Mouse (Mus musculus) intestine, embryonic 14.5 days (tissue): ENCODE results near the gene Atg16l1. TPM values are rescaled to one million over a fixed set of nuclear protein-coding genes. Genes with fewer than 3 reads are reported as not detected.

Experiments used
- ATAC-seq: fragments of 200-750 bp; cut with Nextera tagmentation; replicated peaks from 2 replicates; pipeline ENCODE4 v1.8.0; 2017; ENCODE audit warnings: low read depth, moderate number of reproducible peaks, moderate TSS enrichment, moderate library complexity; ENCODE audit not compliant: low FRiP score, low TSS enrichment
- DNase-seq: peaks from one replicate; pipeline ENCODE4 v3.0.0-alpha.2; 2018; ENCODE audit warnings: low spot score
- H3K27ac ChIP-seq: fragments of 300-500 bp; sonication (generic); 2 replicates; pipeline ENCODE4 v1.5.1; 2014; ENCODE audit warnings: low read depth, mild to moderate bottlenecking, control low read depth
- H3K27me3 ChIP-seq: fragments of 300-500 bp; sonication (generic); replicated peaks from 2 replicates; pipeline ENCODE4 v1.6.1; 2014; ENCODE audit warnings: low read length, control low read depth; ENCODE audit not compliant: control insufficient read depth, insufficient read depth
- H3K36me3 ChIP-seq: fragments of 300-500 bp; sonication (generic); 2 replicates; pipeline ENCODE4 v1.6.1; 2014; ENCODE audit warnings: low read length, control low read depth; ENCODE audit not compliant: control insufficient read depth, insufficient read depth
- H3K4me1 ChIP-seq: fragments of 300-500 bp; sonication (generic); replicated peaks from 2 replicates; pipeline ENCODE4 v1.6.1; 2014; ENCODE audit warnings: low read length, control low read depth, mixed read lengths; ENCODE audit not compliant: control insufficient read depth, insufficient read depth
- H3K4me2 ChIP-seq: fragments of 300-500 bp; sonication (generic); 2 replicates; pipeline ENCODE4 v1.6.1; 2014; ENCODE audit warnings: low read length
- H3K4me3 ChIP-seq: fragments of 300-500 bp; sonication (generic); 2 replicates; pipeline ENCODE4 v1.5.1; 2014; ENCODE audit warnings: low read depth, low read length, control low read depth, mixed read lengths
- H3K9ac ChIP-seq: fragments of 300-500 bp; sonication (generic); 2 replicates; pipeline ENCODE4 v1.6.1; 2014; ENCODE audit warnings: mild to moderate bottlenecking, low read length
- H3K9me3 ChIP-seq: fragments of 300-500 bp; sonication (generic); 2 replicates; pipeline ENCODE4 v1.6.1; 2016; ENCODE audit warnings: low read length, control low read depth; ENCODE audit not compliant: control insufficient read depth
- WGBS: fragments of 180-500 bp; shearing (Covaris S2); extraction: QIAGEN DNeasy Blood & Tissue Kit; methylation state at CpG from one replicate; pipeline ENCODE4 v1.1.7; 2014; 5-methylcytosine and 5-hydroxymethylcytosine counted together
- polyA plus RNA-seq: library from polyadenylated mRNA; unstranded; fragments of >200 nt; fragmentation: Nextera tagmentation; extraction: Ambion mirVana; gene quantifications from 2 replicates; pipeline ENCODE4 v1.2.1, GENCODE M21; 2014

The Atg16l1 gene
- 32.4 and 33.8 TPM in 2 replicates for polyA plus RNA-seq

DNA sequence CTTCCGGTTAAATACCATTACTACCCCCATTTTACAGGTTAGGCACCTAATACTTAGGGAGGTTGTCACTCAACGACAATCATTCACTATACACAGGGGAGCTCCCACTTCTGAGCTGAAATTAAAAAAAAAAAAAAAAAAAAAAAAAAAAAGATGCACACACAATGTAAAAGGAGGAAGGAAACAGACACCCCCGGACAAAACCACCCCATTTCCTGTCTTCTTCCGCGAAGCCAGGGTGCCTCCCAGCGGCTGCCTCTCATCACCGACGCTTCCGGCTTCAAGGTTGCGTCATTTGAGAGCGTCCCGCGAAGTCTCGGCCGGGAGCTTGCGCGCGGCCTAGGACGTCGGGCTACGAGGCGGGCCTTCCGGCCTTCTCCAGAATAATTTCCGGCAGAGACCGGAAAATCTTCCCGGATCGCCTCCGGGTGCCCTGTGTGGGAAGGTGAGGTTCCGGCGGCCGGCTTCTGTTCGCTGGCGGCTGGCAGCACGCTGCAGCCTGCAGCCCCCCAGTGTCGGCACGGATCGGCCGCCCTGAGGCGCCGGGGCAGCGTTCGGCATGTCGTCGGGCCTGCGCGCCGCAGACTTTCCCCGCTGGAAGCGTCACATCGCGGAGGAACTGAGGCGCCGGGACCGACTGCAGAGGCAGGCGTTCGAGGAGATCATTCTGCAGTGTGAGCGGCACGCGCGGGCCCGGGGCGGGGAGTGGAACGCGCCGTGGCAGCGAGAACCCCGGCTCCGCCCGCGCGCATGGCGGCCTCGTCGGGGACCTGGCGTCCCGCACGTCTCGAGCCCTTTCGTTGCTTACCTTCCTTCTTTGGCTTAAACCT, at the start of gene Atg16l1:
TSS of gene Atg16l1 (plus strand) at position 230 of the 830 bp plus-strand sequence.
- Histone ChIP-seq H3K4me2 (peak within 1 kb of the TSS; percentile 81), H3K27me3 (no peaks in the 10 kb centered on the region), H3K4me3 (peak within 1 kb of the TSS; percentile 76), H3K27ac (peak within 1 kb of the TSS; percentile 85), H3K9me3 (no peaks in the 10 kb centered on the region), H3K4me1 (peaks cover 9% of the 10 kb centered on the region), H3K36me3 (peaks cover 25% of the 10 kb centered on the region), H3K9ac (peak within 1 kb of the TSS; percentile 89)
- ATAC-seq, result peak; percentile 96
- WGBS, result under 1% methylated on average over 79 of the region's 79 CpGs
- peak; percentile 92 for DNase-seq

GRCm38 (mm10) chr1:87706361-87706760, 49.3 kb upstream of the Atg16l1 start:
- Histone ChIP-seq H3K27me3 (no peaks in the 10 kb centered on the region), H3K27ac (no peak overlapping the region), H3K9me3 (peaks cover 5% of the 10 kb centered on the region; the same call in 1 of the 2 replicates), H3K36me3 (no peaks in the 10 kb centered on the region), H3K4me2 (no peak overlapping the region), H3K9ac (no peak overlapping the region), H3K4me3 (no peak overlapping the region), H3K4me1 (no peaks in the 10 kb centered on the region)
- WGBS, result 86% methylated on average over 3 of the region's 3 CpGs
- ATAC-seq (no peak), DNase-seq (no peak)

DNA sequence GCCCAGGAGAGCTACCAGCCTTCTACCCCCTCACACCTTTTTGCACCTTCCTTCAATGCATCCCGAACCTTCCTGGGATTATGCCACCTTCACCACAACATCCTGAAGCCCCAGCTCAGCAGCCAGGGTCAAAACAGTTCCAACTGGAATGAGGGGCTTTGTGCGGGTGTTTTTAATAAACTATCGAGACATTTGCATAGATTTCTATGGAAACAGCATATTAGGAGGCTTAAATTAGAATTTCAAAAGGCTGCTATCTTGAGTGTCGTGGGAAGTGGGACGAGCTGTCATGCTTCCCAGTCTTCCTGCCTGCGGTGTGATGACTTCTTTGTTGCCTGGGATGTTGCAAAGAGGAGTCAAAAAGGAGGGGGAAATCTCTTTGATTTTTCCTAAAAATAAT, 46.6 kb upstream of the Atg16l1 start:
- peaks cover 5% of the 10 kb centered on the region; the same call in 1 of the 2 replicates for H3K9me3 ChIP-seq
- H3K4me1 ChIP-seq, result no peaks in the 10 kb centered on the region
- DNase-seq (no peak), ATAC-seq (no peak)
- no peak overlapping the region for H3K9ac ChIP-seq
- H3K36me3 ChIP-seq, result no peaks in the 10 kb centered on the region
- H3K4me3 ChIP-seq, result no peak overlapping the region
- H3K4me2 ChIP-seq, result no peak overlapping the region
- no peak overlapping the region for H3K27ac ChIP-seq
- 78% methylated on average over 6 of the region's 6 CpGs for WGBS
- no peaks in the 10 kb centered on the region for H3K27me3 ChIP-seq

- no peak for DNase-seq
- no peak overlapping the region for H3K4me2 ChIP-seq
- H3K27me3 ChIP-seq, result no peaks in the 10 kb centered on the region
- H3K36me3 ChIP-seq, result no peaks in the 10 kb centered on the region
- no peak overlapping the region for H3K9ac ChIP-seq
- no peak overlapping the region for H3K27ac ChIP-seq
- H3K4me1 ChIP-seq, result no peaks in the 10 kb centered on the region
- 79% methylated on average over 7 of the region's 7 CpGs for WGBS
- peaks cover 5% of the 10 kb centered on the region; the same call in 1 of the 2 replicates for H3K9me3 ChIP-seq
- no peak overlapping the region for H3K4me3 ChIP-seq
- ATAC-seq, result no peak
Measured at GRCm38 (mm10) chr1:87709661-87710270, 45.9 kb upstream of the Atg16l1 start.

DNA sequence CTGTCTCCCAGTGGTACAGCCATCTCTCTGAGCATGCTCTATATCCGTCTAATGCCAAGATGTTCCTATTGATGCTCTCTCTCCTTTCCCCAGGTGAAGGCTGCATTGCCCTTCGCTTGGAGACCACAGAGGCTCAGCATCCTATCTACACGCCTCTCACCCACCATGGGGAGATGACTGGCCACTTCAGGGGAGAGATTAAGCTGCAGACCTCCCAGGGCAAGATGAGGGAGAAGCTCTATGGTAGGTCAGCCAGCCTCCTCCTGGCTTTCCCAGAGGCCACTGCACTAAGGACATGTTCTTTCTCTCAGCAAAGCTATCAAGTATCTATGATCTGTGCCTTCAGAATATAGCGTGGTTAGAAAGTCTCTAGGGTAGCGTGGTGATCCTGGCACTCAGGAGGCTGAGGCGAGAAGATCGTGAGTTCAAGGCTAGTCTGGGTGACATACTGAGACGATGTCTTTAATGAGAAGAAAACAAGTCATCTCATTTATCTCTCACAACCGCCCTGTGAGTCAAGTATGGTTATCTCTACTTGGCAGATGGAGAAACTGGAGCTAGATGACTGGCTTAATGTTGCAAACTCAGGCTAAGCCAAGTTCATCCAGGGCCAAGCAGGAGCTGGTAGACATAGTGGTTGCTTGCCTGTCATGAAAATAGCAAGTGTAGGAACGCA, 43.6 kb upstream of the Atg16l1 start:
- no peak for ATAC-seq
- 87% methylated on average over 10 of the region's 10 CpGs for WGBS

DNA sequence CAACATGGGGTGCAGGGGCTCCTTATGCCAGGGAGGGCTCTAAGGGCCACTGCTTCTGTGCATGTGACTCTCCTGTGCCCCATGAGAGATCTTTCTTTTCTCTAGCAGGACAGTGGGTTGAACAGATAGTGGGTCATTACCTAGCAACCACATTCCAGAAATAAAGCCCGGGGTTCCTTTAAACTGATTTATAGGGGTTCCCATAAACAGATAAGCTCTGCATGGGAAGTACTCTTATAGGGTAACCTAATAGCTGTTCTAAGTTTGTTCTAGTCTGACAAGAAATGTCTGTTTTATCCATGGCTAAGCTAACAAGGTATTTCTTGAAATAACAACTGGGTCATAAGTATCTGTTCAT, 43.1 kb upstream of the Atg16l1 start:
- no peak overlapping the region for H3K27ac ChIP-seq
- DNase-seq, result no peak
- no peaks in the 10 kb centered on the region for H3K27me3 ChIP-seq
- WGBS, result 69% methylated on average over 1 of the region's 1 CpGs
- no peak overlapping the region for H3K4me3 ChIP-seq
- no peak overlapping the region for H3K4me2 ChIP-seq
- H3K9me3 ChIP-seq, result peaks cover 5% of the 10 kb centered on the region; the same call in 1 of the 2 replicates
- no peak for ATAC-seq
- H3K36me3 ChIP-seq, result no peaks in the 10 kb centered on the region
- H3K4me1 ChIP-seq, result no peaks in the 10 kb centered on the region
- no peak overlapping the region for H3K9ac ChIP-seq

More for the DNA sequence above, 43.6 kb upstream of the Atg16l1 start:
- Histone ChIP-seq H3K27me3 (no peaks in the 10 kb centered on the region), H3K27ac (no peak overlapping the region), H3K4me1 (no peaks in the 10 kb centered on the region), H3K4me2 (no peak overlapping the region), H3K4me3 (no peak overlapping the region), H3K36me3 (no peaks in the 10 kb centered on the region), H3K9ac (no peak overlapping the region), H3K9me3 (peaks cover 5% of the 10 kb centered on the region; the same call in 1 of the 2 replicates)
- no peak for DNase-seq

DNA sequence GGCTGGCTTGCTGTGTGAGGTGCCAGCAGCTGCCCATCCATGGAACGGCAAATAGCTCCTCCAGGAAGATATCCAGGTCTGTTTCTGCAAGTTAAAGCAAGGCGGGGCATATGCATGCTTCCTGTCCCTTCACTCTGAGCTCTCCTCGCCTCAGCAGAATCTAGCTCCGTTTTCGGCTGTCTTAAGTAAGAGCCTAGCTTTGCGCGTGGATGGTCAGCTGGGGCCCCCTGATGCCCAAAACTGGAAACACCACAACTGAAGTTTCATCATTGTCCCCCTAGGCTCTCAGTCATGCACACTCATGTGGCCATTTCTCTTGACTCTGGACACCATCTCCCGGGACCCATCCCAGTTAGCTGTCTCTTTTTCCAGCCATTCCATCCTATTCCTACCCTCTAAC, 34.3 kb upstream of the Atg16l1 start:
- Histone ChIP-seq H3K36me3 (no peaks in the 10 kb centered on the region), H3K4me1 (no peaks in the 10 kb centered on the region), H3K27ac (no peak overlapping the region), H3K4me3 (no peak overlapping the region), H3K9ac (no peak overlapping the region), H3K4me2 (no peak overlapping the region), H3K9me3 (no peaks in the 10 kb centered on the region), H3K27me3 (no peaks in the 10 kb centered on the region)
- ATAC-seq, result peak; percentile 36; the same call in 1 of the 2 replicates
- 20% methylated on average over 8 of the region's 8 CpGs for WGBS
- peak; percentile 66 for DNase-seq

- no peaks in the 10 kb centered on the region for H3K36me3 ChIP-seq
- H3K4me2 ChIP-seq, result no peak overlapping the region
- 55% methylated on average over 2 of the region's 2 CpGs for WGBS
- no peak overlapping the region for H3K4me3 ChIP-seq
- no peak for ATAC-seq
- H3K4me1 ChIP-seq, result no peaks in the 10 kb centered on the region
- no peak for DNase-seq
- H3K27ac ChIP-seq, result no peak overlapping the region
- H3K9ac ChIP-seq, result no peak overlapping the region
- H3K27me3 ChIP-seq, result no peaks in the 10 kb centered on the region
- H3K9me3 ChIP-seq, result no peaks in the 10 kb centered on the region
Measured at GRCm38 (mm10) chr1:87722081-87722480, 33.6 kb upstream of the Atg16l1 start.
